Mouse (Mus musculus): ENCODE results near the gene Olfr270. TPM values are rescaled to one million over a fixed set of nuclear protein-coding genes. Genes with fewer than 3 reads are reported as not detected.

Gene Olfr270
- polyA plus RNA-seq, 1 experiment: not detected

Other genes starting within 250 kb of the Olfr270 start
- not detected in 2 replicates for gene Olfr275, start 149.9 kb upstream of the Olfr270 start, polyA plus RNA-seq (2012; rRNA removed)
- not detected in 2 replicates for gene Olfr273, start 105.3 kb upstream of the Olfr270 start, polyA plus RNA-seq (2012; rRNA removed)
- not detected in 2 replicates for gene Olfr272, start 45.4 kb upstream of the Olfr270 start, polyA plus RNA-seq (2012; rRNA removed)
- gene Nipsnap3a, start 24.7 kb downstream of the Olfr270 start, polyA plus RNA-seq (2012; rRNA removed): not detected in 2 replicates
- 30.0 and 41.0 TPM in 2 replicates for gene Nipsnap3b, start 47.3 kb downstream of the Olfr270 start, polyA plus RNA-seq (2012; rRNA removed)
- gene Abca1, start 195.3 kb downstream of the Olfr270 start, polyA plus RNA-seq (2012; rRNA removed): 26.4 and 36.1 TPM in 2 replicates

Measured in urinary bladder, adult 2 months (tissue).